Mouse (Mus musculus) thymus, adult 18-20 months (tissue): ENCODE results near the gene Gm26620.

Experiments used
- DNase-seq, 2 experiments: peaks; one replicate each; pipeline ENCODE4 v3.0.0; 2022; ENCODE audit warnings: mixed read lengths in 2 of 2

The Gm26620 gene

DNA sequence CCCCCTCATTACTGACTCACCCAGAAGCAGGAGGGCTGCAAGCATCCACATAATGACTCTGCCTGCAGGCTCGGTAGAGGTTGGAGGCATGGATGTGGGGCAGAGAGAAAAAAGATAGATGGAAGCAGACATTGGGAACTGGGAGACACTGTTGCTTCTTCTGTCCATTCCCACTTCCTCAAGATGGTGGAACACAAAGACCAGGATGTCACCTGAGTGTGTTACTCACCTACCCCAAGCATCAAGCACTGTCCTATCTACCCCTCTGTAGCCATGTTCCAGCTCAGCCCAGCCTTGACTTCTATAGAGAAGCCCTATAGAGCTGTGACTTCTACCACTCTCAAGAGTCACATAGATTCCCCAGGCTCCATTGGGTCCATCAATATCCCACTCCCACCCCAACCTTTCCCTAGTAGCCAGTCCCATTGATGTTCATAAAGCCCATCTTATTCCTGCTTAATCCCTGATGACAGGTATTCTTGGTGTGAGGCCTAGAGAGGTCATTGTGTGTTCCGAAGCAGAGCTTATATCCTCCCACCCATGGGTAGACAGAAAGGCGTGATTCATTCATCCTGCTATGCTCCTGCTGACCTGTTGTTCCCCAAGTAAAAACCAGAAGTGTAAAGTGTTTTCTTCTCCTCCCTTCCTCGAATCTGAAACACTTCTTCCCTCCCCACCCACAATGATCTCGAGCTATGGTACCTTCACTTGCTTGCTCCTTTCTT is 28.2 kb downstream of the Gm26620 start, which contains the start of gene Fcrlb:
Gene Fcrlb, minus strand, starts transcription at position 51 of the 725 bp plus-strand sequence.
- DNase-seq, result no peak

DNA sequence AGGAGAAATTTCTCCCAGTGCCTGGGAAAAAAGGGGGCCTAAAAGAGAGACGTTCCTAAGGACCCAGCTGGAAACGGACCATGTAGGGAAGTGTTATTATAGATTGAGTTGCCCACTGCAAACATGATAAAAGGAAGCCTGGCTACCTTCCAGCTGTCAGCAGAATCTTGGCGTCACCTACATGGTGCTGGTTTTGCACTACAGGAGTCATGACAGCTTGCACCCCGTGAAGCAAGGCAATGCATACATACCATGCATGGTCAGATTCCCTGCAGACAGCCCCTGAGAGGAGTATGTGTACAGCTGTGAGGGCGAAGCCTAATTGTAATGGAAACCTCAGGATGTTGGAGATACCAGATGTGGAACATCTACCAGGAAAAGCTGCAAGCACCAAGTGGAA is 30.8 kb downstream of the Gm26620 start:
- no peak for DNase-seq

DNA sequence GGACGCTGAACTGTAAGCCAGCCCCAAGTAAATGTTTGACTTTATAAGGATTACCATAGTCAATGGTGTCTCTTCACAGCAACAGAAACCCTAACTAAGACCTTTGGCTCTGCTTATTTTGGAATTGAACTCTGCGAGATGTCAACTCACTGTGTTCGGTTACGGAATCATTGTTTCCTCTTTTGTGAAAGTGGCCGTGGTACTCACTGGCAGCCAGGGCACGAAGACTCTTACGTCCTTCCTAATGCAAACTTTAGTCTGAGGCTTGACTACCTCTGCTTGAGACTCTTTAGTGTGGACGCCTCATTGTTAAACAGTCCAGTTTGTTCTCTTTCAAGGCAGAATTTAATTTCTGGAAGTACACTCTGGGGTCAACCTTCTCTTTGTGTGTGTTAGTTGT is 34.4 kb downstream of the Gm26620 start:
- no peak for DNase-seq

GRCm38 (mm10) chr1:170924485-170924884 is 39.6 kb downstream of the Gm26620 start:
- DNase-seq, result peak in 1 of 2 experiments; percentile 25

- DNase-seq, result no peak
Measured at GRCm38 (mm10) chr1:170926941-170927340, 42.1 kb downstream of the Gm26620 start.

- DNase-seq, result no peak
Measured at GRCm38 (mm10) chr1:170927378-170927777, 42.5 kb downstream of the Gm26620 start, which contains the start of gene Fcrla. Fcrla (minus strand) TSS chr1:170927583.

DNA sequence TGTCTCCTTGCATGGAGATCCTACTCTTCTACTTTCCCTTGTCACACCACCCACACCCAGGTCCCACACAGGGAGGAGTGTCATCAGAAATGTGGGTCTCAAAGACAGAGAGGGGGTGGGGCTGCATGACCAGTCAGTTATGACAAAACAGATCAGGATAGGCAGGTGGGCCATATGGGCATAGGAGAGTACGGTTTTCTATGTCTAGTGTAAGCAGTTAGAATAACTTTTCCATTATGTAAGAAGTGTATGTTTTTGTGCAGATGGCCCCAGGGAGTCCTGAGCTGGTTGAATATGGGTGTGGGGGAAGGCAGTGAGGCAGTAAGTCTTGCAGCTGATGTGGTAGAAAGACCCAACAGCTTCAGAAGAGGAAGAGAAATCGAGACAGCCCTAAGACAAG is 43.6 kb downstream of the Gm26620 start:
- no peak for DNase-seq

DNA sequence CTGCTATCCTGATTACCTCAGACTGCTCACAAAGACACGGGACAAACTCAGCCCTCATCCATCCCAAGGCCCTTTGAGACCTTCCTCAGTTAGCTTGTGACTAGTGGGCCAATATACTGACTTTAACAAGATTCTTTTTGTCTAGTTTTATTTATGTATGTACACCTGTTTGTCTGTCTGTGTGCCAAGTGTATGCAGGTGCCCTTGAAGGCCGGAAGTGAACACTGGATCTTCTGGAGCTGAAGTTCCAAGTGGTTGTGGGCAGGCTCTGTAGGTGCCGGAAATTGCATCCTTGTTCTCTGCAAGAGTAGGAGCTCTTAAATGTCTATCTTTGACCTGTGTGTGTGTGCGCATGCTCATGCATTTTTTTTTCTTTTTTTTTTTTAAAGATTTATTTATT is 44.4 kb downstream of the Gm26620 start:
- no peak for DNase-seq

GRCm38 (mm10) chr1:170932043-170932442 is 47.2 kb downstream of the Gm26620 start:
- DNase-seq, result no peak

DNA sequence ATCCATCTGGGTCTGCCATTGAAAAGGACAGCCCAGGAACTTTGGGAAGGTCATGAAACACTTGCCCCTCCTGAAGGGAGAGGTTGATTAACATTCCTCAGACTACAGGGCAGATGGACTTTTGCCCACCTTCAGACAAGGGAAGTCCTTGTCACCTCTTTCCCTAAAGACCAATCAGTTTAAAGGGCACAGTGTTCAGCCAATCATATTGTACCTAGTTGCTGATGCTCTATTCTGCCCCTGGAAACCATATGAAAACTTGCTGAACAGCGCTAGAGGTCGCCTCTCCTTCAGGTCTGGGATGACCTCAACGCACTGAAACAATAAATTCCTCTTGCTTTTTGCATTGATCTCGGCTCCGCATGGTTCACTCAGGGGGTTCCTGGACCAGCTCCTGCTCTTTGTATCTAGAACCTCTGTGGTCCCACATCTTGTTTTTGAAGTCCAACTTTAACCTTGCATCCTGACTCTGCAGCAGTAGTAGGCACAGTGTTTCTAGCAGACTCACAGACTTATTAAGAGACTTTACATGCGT is 48.6 kb downstream of the Gm26620 start:
- no peak for DNase-seq

- DNase-seq, result no peak
Measured at GRCm38 (mm10) chr1:170933940-170934339, 49.1 kb downstream of the Gm26620 start.

- DNase-seq, result no peak
Measured at GRCm38 (mm10) chr1:170934383-170934782, 49.5 kb downstream of the Gm26620 start.
